Mouse (Mus musculus): ENCODE data around the gene Wdr11.

Gene Wdr11

GRCm38 (mm10) chr7:129680534-129681210, 89.0 kb downstream of the Wdr11 start:
- in situ Hi-C loops (cut with MboI, MseI): no loop called here

- in situ Hi-C loops (cut with MboI, MseI): no loop called here
Measured at GRCm38 (mm10) chr7:129682525-129682924, 90.9 kb downstream of the Wdr11 start.

- in situ Hi-C loops (cut with MboI, MseI): no loop called here
Measured at GRCm38 (mm10) chr7:129685326-129685725, 93.7 kb downstream of the Wdr11 start.
